Mouse (Mus musculus) olfactory bulb, adult 2 months (tissue): Measurements from ENCODE around the gene Phf2.

ENCODE experiments used
- CTCF ChIP-seq: fragments of 200-500 bp; IDR thresholded peaks from 2 replicates; pipeline ENCODE4 v1.5.1; 2012; ENCODE audit warnings: low read depth, mild to moderate bottlenecking, low read length, moderate library complexity; ENCODE audit not compliant: insufficient read depth
- POLR2A ChIP-seq: fragments of 200-500 bp; IDR thresholded peaks from 2 replicates; pipeline ENCODE4 v1.6.1; 2012; ENCODE audit warnings: mild to moderate bottlenecking, low read depth, low read length, moderate library complexity; ENCODE audit not compliant: insufficient read depth

- TF ChIP-seq CTCF (no peak), POLR2A (no peak)
Observed at GRCm38 (mm10) chr13:48782727-48783725, 87.9 kb downstream of the Phf2 start.
